Mouse (Mus musculus): ENCODE measurements around the gene Vav3.

DNA sequence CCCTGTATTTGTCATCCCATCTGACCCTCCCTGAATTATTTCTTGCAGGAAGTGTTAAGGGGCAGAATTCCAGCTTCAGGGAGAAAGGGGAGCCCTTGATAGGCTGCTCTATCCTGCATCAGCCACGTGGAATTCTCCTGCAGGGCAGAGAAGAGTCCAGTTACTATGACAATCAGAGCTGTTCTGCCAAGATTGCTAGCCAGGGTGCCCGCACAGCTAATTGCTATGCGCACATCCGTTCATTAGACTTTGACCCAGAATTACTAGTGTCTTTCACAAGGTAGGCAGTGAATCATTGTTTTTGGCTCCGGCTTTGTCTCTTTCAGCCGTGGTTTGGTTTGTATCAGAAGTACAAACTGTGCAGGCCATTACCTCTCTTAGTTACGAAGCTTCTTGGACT, 33.0 kb upstream of the Vav3 start:
- TF ChIP-seq EP300 (IDR thresholded peaks at IDR 0.05; ENCODE audit: low read depth) (no peak), CTCF (IDR thresholded peaks at IDR 0.05; ENCODE audit: low read depth) (no peak)
